In genomic region chr14:20993067-20993691, GRCm38 (mm10) we compare ENCODE assay signal across 1 mouse cellular context.
TF ChIP-seq lines count a peak whose summit lies in the region.

No protein-coding gene starts in this region.

TF ChIP-seq in MEL, 35 proteins besides CTCF, POLR2A, EP300 and RAD21 (continued from another document):
- no peak for TF ChIP-seq POLR2AphosphoS2 (IDR thresholded peaks at IDR 0.05; ENCODE audit: low read length)
